Mouse (Mus musculus) bone marrow macrophage, adult 2 months (primary cell): ENCODE measurements around the gene Nf1.

Source experiments
- CTCF ChIP-seq: IDR thresholded peaks from 2 replicates; pipeline ENCODE4 v1.5.1; 2012; ENCODE audit warnings: low read depth, mild to moderate bottlenecking, low read length, moderate library complexity
- POLR2A ChIP-seq: IDR thresholded peaks from 2 replicates; pipeline ENCODE4 v1.6.1; 2012; ENCODE audit warnings: mild to moderate bottlenecking, low read depth, low read length, borderline replicate concordance

- no peak for TF ChIP-seq POLR2A
- no peak for TF ChIP-seq CTCF
Observed at GRCm38 (mm10) chr11:79560536-79560935, 221.0 kb downstream of the Nf1 start.
